Mouse (Mus musculus): Measurements from ENCODE around the gene Tank. TPM values are rescaled to one million over a fixed set of nuclear protein-coding genes. Genes with fewer than 3 reads are reported as not detected.

The Tank gene
- total RNA-seq (2023): 60.1 TPM

GRCm38 (mm10) chr2:61578433-61578832 lies at the start of gene Tank:
Gene Tank (plus strand): TSS chr2:61578585.

Other genes with a start within 250 kb of the Tank start
- gene Psmd14, start 133.1 kb downstream of the Tank start, total RNA-seq (2023): 94.3 TPM
- gene Tbr1, start 224.3 kb downstream of the Tank start, total RNA-seq (2023): 0.47 TPM